Mouse (Mus musculus): ENCODE results near the gene Dazap2.
"Not testable (repeated sequence)": the region's sequence is repeated elsewhere in the genome, so short reads cannot be mapped to it uniquely, and the experiment has no call there.

The Dazap2 gene

GRCm38 (mm10) chr15:100614996-100615824 lies at the start of gene Dazap2:
Gene Dazap2, plus strand, starts transcription at chr15:100615349.
- peak; percentile 96 to 97 for DNase-seq (ENCODE audit: low spot score in 2 of 2)

GRCm38 (mm10) chr15:100566531-100566930 lies 48.6 kb upstream of the Dazap2 start:
- no peak for DNase-seq (ENCODE audit: low spot score in 2 of 2)

- no peak for DNase-seq (ENCODE audit: low spot score in 2 of 2)
Measured at GRCm38 (mm10) chr15:100569239-100569638, 45.9 kb upstream of the Dazap2 start.

DNA sequence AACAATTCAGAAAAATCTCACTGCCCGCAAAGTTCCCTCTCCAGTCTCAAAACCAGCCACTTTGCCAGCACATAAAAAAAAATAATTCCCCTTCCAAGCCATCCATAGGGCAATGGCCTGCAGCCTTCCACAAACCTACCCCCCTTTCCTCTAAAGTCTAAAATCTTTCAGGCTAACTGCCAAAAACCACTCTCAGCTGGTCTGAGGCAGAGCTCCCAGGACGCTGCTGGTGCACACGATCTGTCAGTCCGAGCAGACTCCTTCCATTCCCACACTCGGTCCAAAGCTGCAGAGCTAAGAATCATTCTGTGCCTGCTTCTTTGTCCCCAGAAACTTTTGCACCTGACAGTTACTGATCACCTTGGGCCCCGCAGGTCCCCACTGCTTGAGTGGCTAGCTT lies 41.2 kb upstream of the Dazap2 start:
- DNase-seq (ENCODE audit: low spot score in 2 of 2): no peak

DNA sequence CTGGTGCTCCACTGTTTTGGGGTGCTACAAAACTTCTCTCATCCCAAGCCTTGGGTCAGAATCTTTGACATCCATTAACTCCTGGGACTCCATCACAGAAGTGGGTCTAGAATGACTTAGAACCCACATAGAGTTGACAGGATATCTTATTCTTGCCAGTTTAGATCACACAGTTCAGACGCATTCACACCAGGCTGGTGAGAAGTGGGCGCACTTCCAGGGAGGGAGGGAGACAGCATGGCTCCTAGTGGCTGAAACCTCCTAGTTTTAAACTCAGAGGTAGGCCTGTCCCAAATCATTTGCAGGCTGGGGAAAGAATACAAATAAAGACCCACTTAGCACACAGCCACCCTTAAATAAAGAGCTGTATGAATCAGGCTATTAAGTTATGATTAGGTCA lies 40.8 kb upstream of the Dazap2 start:
- no peak for DNase-seq (ENCODE audit: low spot score in 2 of 2)

DNA sequence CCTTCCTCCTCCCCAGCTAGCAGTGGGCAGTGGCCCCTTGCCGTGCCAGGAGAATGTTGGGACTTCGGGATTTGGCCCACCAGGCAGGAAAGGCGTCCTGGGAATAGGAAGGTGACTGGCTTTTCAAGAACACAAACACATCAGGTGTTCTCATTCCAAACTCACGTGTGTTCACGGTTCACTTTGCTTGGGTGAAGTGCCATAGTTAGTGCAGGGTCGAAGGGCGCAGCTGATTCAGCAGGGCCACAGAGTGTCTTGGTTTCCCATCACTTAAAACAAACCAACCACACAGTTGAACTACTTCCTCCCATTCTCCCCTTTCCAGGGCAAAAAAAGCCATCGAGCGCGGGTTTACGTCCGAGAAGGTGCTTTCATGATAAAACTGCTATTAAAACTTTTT lies 39.8 kb upstream of the Dazap2 start:
- DNase-seq (ENCODE audit: low spot score in 2 of 2): no peak

DNA sequence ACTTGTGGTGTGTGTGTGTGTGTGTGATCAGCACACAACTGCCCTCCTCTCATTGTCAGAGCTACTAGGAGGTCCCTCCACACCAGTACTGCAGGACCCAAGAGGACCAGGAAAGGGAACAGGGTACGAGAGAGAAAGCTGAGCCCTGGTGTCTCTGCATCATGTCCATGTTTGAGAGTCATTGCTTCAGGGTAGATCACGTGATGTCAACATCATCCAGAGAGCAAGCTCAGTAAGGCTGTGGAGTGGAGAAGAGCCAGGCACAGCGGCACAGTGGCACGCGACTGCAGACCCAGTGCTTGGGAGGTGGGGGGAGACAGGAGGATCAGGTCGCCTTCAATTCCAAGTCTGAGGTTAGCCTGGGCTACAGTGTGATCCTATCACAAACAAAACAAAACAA lies 38.8 kb upstream of the Dazap2 start:
- DNase-seq (ENCODE audit: low spot score in 2 of 2): no peak

DNA sequence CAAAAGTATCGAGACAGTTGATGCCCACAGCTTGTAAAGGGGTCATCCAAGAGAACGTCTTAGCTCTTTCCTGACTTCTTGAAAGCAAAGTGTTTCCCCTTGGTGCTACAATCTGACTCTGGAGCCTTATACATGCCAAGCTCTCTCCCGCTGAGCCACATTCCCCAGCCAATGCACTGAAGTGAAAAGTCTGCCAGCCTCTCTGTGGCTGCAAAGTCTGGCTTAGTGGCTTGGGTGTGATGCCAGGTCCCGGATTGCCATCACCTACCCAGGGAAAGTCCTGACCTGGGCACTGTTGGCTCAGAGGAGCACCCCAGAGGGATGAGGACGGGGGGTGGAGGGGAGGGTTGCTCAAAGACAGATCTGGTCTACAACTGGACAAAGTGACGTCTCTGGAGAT lies 38.3 kb upstream of the Dazap2 start:
- no peak for DNase-seq (ENCODE audit: low spot score in 2 of 2)

DNA sequence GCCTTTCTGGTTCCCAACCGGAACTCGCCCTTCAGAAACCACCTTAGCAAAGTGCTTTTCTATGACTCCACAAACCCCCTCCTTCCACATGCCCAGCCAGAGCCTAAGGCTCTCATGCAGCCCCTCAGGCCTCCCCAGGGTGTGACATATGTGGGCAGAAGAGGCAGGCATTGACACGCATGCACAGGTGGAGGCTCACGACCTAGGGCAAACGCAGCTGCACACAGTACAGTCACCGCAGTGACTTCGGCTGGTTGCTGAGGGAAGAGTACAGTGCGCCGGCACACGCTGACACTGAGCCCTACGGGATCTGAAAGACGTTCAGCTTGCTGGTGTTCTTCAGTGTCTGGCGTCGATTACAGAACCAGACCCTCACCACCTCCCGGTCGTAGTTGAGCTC lies 37.2 kb upstream of the Dazap2 start:
- DNase-seq (ENCODE audit: low spot score in 2 of 2): no peak

- DNase-seq (ENCODE audit: low spot score in 2 of 2): no peak
Measured at GRCm38 (mm10) chr15:100580108-100580507, 35.0 kb upstream of the Dazap2 start.

GRCm38 (mm10) chr15:100585931-100586330 lies 29.2 kb upstream of the Dazap2 start:
- DNase-seq (ENCODE audit: low spot score in 2 of 2): no peak

- DNase-seq (ENCODE audit: low spot score in 2 of 2): no peak
Measured at GRCm38 (mm10) chr15:100587166-100587565, 28.0 kb upstream of the Dazap2 start.

DNA sequence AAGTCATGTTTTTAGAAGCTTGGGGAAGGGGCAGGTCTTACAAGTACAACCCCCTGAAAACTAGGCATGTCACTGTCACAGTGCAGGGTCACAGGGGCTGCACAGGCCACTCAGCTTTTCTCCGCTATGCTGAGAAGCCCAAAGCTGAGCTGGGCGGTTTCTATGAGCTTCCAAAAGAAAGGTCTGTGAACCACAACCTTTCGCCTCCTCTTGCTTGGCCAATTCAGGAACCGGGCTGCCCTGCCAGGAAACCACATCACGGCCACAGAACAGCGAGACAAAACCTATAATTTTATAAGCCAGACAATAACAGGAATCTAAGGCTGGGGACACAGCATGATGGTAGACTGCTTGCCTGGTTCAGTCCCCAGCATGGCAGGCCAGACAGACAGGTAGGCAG lies 26.9 kb upstream of the Dazap2 start:
- no peak for DNase-seq (ENCODE audit: low spot score in 2 of 2)

- DNase-seq (ENCODE audit: low spot score in 2 of 2): no peak
Measured at GRCm38 (mm10) chr15:100590436-100590835, 24.7 kb upstream of the Dazap2 start.

- no peak for DNase-seq (ENCODE audit: low spot score in 2 of 2)
Measured at GRCm38 (mm10) chr15:100592817-100593216, 22.3 kb upstream of the Dazap2 start.

DNA sequence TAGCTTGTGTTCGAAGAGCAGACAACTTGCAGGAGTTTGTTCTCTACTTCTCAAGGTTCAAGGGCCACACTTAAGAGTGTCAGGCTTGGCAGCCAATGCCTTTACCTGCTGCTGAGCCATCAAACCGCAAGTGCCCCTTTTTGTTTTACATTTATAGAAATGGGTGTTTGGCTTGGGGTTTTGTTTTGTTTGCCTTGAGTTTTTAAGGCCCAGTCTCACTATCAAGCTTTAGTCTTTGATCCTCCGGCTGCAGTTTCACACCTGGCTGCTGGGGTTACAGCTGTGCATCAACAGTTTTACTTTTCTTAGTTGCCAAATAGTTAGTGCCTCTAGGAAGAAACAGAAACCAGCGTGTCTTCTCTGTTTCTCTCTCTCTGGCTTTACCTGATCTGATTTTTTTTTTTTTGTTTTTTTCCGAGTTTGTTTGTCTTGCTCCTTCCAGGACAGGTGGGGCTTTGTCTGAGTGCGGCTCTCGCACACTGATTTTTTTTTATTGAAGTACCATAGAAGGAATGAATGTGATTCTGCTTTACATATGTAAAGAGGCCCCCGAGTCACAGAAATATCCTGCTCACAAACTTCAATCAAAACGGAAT lies 16.8 kb upstream of the Dazap2 start:
- no peak for DNase-seq (ENCODE audit: low spot score in 2 of 2)

DNA sequence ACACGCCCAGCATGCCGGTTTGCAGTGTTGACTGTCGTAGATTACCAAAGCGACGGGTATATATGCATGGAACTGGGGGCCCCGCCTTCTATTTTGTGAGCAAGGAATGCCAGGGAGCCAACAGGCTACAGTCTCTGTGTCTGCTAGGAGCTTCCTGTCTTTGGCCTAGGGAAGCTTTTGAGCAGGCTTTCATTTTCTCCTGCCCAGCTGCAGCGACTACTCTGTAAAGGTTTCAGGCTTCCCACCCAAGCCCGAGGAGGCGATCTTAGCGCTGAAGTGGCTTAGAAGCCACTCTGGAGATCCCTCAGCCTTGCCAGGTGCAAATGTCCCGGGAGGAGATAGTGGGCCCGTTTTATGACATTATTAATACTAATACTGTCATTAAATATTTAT lies 16.3 kb upstream of the Dazap2 start:
- DNase-seq (ENCODE audit: low spot score in 2 of 2): peak; percentile 56 to 66

DNA sequence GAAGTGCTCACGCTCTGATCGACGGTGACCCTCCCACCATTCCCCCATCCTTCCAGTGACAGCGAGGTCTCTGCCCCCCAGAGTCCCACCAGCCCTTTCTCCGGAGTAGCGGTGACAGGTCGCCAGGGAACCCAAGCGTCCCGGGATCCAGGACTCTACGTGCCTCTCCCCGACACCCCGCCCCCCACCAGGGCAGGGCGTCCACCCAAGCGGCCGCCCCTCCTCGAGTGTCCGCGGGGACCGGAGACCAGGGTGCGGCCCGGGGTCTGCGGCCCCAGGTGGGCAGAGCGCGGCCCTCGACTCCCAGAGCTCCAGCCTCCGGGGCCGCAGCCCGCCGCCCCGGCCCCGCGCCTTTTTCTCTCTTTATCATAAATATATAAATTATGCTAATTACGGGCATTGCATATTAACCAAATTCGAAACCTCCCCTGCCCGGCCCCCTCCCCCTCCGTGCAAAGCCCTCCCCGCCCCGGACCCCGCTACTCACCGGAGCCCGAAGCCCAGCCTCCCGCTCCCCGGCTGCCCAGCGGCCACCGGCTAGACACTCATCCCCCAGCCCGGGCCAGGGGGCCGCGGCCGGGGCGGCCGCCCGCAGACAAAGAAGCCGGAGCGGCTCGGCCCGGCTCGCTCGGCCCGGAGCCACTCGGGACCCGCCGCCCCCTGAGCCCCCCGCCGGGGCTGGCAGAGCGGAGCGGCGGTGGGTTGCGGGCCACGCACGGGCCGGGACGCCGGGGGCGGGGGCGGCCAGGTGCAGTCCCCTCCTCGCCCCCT lies 15.7 kb upstream of the Dazap2 start, which contains the start of gene Pou6f1:
Gene Pou6f1, minus strand, starts transcription at position 709 of the 771 bp plus-strand sequence.
- peak; percentile 60 to 65 for DNase-seq (ENCODE audit: low spot score in 2 of 2)

- peak; percentile 76 to 78 for DNase-seq (ENCODE audit: low spot score in 2 of 2)
Measured at GRCm38 (mm10) chr15:100600047-100600695, 15.0 kb upstream of the Dazap2 start.

- no peak for DNase-seq (ENCODE audit: low spot score in 2 of 2)
Measured at GRCm38 (mm10) chr15:100600696-100601272, 14.4 kb upstream of the Dazap2 start.

GRCm38 (mm10) chr15:100601669-100602068 lies 13.5 kb upstream of the Dazap2 start:
- DNase-seq (ENCODE audit: low spot score in 2 of 2): no peak

GRCm38 (mm10) chr15:100606677-100607076 lies 8.5 kb upstream of the Dazap2 start:
- DNase-seq (ENCODE audit: low spot score in 2 of 2): not testable (repeated sequence)
